Mouse (Mus musculus) MEL-GATA-1-ER (cell line): ENCODE measurements around the gene 4930564D02Rik.

ENCODE experiments used
- DNase-seq: peaks from one replicate; pipeline ENCODE4 v3.0.0-alpha.2; 2012; ENCODE audit warnings: low read depth; ENCODE audit errors: extremely low read depth

The 4930564D02Rik gene

GRCm38 (mm10) chr3:105058627-105059513 lies 7.8 kb upstream of the 4930564D02Rik start:
- peak; percentile 46 for DNase-seq

DNA sequence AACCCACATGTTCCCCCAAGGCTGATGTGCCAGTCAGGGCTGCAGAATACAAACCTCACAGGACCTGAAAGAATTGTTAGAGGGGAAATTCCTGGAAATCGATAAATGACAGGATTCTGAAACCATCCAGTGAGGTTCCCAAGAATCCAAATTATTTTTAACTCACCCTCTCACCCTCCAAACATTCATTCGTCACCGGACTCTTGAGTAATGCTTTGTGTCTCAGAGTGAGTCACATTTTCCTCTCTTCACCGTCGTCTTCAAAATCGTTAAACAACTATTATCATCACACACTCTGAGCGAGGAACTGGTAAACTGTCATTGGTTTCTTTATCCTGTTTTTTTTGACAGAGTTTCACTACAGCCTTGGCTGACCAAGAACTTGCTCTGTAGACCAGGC lies 6.7 kb upstream of the 4930564D02Rik start:
- DNase-seq: no peak

DNA sequence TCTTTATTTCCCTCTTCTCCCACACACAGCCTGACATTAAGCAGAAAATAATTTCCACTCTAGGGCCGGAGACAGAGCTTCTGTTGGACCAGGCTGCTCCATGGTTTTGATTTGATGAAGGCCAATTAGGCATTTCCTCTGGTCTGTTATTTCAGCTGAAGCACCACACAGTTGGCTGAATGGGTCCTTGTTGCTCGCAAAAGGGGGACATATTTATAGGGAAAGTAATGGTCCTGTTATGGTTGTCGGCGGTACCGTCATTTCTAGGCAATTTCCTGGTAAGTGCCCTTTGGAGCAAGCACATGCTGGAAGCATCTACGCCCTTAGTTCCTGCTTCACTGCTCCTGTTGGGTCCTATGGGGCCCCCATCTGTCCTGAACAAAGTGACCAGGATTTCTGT lies 5.7 kb upstream of the 4930564D02Rik start:
- no peak for DNase-seq

DNA sequence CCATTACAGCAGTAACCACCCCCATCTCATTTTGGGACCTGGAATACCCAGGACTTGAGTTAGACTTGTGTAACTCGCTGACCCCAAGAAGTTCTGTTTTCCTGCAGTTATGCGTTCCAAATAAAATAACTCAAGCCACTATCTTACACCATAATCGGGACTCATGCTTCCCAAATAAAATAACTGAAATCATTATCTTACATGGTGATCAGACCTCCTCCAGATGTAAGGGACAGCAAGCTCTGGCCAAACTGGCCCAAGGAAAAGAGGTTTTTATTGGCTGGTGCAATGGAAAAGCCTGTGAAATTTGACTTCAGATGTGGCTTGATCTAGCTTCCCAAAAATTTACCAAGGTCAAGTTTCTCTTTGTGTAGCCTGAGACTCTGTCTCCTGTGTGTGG lies 5.1 kb upstream of the 4930564D02Rik start:
- no peak for DNase-seq

GRCm38 (mm10) chr3:105061991-105062390 lies 4.7 kb upstream of the 4930564D02Rik start:
- DNase-seq: no peak

- no peak for DNase-seq
Observed at GRCm38 (mm10) chr3:105062676-105063075, 4.0 kb upstream of the 4930564D02Rik start.

DNA sequence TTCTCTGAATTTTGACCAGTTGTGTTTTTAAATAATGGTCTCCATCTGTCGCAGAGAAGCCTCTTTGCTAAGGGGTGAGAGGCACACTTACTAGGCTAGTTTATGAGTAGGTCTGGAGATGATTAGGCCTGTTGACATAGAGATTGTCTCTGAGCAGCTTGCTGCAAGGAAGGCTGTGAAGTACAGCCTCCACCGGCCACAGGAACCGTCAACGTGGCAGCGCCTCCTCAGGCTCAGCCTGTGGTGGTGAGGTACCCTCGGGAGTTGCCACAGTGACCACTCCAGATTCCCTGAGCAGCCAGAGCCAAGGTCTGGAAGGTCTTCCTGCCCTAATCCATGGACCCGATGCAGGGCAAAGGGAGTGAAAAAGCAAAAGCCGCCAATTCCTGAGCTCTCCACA lies 3.9 kb downstream of the 4930564D02Rik start:
- DNase-seq: no peak

- DNase-seq: no peak
Observed at GRCm38 (mm10) chr3:105071251-105071650, 4.6 kb downstream of the 4930564D02Rik start.

DNA sequence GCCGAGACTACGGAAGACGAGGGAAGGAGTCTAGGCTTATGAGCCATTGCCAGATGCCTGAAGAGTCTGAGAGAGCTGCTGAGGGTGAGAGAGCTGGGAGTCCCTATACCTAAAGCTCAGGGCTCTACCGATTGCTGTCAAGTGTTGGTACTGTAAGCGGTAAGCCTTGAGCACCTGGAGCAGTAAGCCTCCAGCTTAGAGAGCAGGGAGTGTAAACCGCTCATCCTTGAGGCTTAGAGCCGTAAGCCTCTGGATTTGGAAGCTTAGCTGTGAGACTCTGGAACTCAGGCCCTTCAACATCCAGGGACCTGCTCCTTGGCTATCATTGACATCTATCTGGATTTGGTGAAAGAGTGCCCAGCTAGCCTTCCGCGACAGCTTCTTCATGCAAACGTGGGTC lies 5.9 kb downstream of the 4930564D02Rik start:
- DNase-seq: no peak

DNA sequence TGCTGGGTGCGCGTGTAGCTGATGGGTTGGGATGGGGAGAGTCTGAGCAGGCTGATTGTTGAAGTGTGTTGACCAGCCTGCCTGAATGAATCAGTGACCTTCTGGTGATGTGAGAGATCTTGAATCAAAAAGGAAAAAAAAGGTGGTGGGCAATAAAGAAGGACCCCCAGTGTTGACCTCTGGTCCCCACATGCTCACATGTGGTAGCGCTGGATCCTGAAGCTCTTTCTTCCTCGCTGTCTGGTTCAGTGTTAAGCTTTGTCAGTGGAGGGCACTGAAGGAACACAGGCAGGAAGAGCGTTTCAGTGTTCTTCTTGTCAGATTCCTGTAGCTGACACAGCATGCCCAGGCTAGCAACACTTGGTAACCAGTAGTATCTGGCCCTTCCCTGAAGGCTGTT lies 9.2 kb downstream of the 4930564D02Rik start:
- DNase-seq: no peak

DNA sequence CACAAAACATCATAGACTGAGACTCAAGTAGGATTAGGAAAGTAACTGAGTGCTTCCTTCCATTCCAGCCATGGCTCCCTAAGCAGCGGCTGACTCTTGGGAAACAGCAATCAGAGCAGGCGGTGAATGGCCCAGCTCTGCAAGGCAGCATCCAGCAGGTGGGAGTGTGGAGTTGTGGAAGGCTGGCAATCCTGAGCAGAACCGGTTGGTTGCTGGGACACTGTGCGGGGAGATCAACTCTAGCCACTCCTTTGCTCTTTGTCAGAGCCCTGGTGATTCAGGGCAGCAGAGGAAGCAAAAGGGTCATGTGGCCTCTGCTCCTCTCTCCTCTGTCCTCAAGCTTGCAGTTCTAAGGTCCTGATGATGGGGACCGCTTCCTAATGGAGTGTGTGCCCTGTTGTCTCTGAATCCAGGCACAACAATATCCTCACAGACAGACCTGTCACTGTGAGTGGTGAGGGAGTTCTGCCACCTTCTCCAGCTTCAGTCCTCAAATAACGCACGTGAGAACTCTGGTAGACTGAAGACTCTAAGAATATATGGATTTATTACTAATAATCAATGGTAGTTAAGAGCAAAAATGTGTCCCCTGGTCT lies 11.7 kb downstream of the 4930564D02Rik start:
- DNase-seq: no peak

- no peak for DNase-seq
Observed at GRCm38 (mm10) chr3:105087344-105087743, 20.7 kb downstream of the 4930564D02Rik start.

DNA sequence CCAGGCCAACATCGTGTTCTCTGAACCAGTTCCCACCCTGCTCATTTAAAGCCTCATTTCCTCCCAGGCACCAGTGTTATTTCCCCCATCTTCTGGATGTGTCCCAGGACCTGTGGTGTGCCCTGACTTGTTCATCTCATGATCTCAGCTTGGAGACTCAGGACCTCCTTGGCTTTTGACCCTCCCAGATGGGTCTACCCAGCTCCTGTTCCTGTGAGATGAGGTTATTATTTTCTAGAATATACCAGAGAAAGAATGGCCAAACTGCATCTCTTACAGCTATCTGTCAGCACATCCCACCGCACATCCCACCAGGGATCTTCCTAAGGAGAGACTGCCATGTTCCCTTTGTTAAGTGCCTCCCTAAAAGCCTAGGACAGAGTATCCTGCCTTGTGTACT lies 22.0 kb downstream of the 4930564D02Rik start:
- no peak for DNase-seq

DNA sequence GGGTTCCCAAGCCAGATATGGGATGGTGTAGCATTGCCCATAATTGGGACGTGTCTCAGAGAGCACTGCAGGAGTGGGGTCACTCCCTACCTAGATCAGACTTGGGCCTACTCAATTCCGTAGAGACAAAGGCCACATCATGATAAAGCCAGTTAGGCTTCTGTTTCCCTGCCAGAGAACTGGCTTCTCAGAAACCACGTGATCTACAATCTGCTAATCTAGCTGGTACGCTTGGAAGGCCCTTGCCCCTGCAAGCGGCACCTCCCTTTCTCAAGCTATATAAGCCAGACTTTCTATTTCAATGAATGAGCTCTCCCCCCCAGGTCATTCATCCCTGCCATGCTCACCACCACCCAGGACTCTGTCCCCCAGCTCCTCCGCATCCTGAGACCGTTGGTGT lies 23.5 kb downstream of the 4930564D02Rik start:
- no peak for DNase-seq

DNA sequence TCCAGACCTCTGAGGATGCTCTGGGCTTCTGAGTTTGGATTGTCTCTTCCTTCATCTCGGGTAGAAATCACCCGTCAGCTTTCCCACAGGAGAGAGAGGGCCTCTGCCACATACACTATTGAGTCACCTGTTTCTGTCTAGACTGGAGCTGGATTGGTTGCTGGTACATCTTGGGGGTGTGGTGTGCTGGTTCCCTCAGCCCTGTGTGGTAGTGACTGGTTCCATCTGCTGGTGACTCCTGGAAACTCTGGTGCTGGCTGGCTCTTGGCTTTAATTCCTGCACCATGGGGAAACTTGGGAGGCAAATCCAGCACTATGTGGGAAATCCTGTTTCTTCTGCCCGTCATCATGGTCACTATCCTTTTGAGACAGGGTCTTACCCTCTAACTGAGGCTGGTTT lies 24.3 kb downstream of the 4930564D02Rik start:
- DNase-seq: no peak

DNA sequence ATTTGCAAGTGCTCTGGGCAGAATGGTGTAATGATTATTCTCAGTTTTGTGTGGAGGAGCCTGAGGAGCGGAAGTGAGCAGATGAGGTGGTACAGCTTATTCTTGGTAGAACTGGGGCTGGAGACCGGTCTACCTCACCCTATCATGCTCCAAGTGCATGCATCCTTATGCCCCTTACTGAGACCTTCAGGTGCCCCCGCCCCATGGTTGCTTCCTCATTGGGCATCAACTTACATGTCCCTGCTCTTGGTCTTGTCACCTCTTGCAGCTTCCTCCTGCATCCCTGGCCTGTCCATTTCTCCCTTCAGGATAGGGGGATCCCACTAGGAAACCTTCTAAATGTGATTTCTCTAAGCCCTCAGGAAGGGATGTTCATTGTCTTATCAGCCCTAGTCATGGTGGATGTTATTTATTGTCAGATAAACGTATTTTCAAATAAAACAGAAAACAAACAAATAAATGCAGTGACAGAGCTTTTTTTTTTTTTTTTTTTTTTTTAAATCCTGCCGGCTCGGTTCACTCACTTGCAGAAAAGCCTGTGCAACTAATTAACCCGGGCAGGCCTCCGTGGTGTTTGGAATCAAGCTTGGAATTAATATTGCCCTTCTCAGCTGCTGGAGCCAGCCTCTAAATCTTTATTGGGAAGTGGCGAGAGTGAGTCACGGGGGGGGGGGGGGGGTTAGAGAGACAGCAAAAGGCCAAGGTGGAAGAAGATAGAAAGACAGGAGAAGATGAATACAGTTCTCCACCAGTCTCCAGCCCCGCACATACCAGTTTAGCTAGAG lies 26.3 kb downstream of the 4930564D02Rik start:
- no peak for DNase-seq

DNA sequence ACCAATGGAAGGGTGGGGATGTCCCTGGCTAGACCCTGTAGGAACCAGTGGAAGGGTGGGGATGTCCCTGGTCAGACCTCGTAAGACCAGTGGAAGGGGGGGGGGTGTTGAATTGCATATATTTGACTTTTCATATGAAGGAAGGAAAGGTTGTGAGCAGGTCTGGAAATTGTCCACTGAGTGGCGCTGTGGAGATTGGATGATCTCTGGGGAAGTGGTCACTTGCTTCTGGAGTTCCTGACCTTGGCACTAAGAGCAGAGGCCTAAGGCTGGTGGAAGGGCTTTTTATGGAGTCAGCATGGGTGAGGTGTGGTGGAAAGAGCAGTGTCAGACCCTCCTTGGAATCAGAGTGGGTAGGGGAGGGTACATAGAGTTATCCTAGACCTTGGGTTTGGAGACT lies 27.8 kb downstream of the 4930564D02Rik start:
- DNase-seq: no peak

DNA sequence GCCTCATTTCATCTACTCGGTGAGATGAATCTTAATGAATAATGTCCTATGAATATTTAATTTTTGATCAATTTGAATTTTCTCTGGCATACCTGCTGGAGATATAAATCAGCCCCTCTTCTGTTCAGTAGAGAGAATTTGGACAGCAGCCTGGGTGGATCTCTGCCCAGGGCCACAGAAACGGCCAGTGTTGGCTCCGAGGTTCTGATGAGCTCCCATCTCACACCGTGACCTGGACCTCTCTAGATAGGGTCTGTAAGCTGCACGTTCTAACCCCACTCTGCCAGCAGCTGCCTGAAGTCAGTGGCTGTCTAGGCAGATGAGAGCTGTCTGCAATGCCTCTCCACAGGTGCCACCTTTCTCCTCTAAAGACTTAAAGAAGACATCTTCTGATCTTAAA lies 28.4 kb downstream of the 4930564D02Rik start:
- no peak for DNase-seq

GRCm38 (mm10) chr3:105097581-105097980 lies 30.9 kb downstream of the 4930564D02Rik start:
- DNase-seq: no peak

GRCm38 (mm10) chr3:105099526-105100269 lies 33.1 kb downstream of the 4930564D02Rik start:
- no peak for DNase-seq

GRCm38 (mm10) chr3:105100270-105100589 lies 33.6 kb downstream of the 4930564D02Rik start:
- no peak for DNase-seq

DNA sequence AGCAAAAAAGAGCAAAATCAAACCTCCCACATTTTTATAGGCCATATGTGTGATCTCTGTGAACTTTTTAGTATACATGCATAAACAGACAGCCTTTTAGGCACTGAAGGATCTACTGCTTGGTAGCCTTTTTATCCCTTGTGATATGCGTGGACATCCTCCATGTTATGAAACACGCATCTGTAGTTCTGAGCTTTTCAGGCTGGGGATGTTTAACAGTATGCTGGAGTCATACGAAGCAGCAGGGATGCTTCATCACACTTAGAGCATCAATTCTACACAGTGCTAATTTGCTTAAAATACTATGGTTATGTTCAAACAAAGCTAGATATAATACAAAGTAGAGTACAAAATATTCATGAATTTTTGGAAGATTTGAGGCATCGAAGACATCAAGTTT lies 39.2 kb downstream of the 4930564D02Rik start:
- no peak for DNase-seq
